12 mouse cellular contexts compared by ENCODE assay signal in the genomic region with DNA sequence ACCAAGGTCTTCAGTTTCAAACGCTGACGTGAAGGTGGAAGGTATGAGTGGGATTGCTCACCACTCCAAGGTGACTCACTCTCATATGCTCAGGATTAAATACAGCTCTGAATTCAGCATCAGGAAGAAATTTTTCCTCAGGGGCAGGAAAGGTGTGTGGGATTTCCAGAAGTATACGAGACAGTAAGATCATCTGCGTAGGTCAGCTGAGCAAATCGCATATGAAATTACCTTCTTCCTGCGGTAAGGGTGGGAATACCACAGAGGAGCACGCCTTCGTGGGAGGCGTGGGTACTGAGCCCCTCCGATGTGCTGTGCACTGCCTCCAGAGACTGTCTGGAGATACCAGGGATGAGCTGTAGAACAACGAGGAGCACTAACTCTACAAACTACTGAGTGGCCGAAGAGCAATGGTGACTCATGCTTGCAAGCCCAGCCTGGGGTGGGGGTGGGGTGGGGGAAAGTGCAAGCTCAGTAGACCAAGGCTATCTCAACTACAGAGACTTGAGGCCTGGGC. TPM values are rescaled to one million over a fixed set of nuclear protein-coding genes. Genes with fewer than 3 reads are reported as not detected.
DNase-seq lines count a peak whose midpoint lies in the region; ATAC-seq and TF ChIP-seq lines count a peak whose summit lies in the region.
"Had no signal": no experiment of that assay in that cellular context is flagged by ENCODE, and none has a peak within 500 bp of the region (broad histone marks: within the 10 kb centered on the region; RNA-seq: fewer than 3 reads in every experiment).

No protein-coding gene starts in this region.

- no peak overlapping the region for H3K4me2 ChIP-seq in liver, embryonic 11.5 days
- H3K4me2 ChIP-seq in liver, postnatal 0 days (ENCODE audit: low read depth, low read length): no peak overlapping the region
- no peak overlapping the region for H3K4me2 ChIP-seq in hindbrain, embryonic 14.5 days (replicated peaks)
- H3K4me2 ChIP-seq: embryonic facial prominence, embryonic 12.5 days had no signal

- H3K9me3 ChIP-seq in heart, embryonic 10.5 days: no peaks in the 10 kb centered on the region
- H3K9me3 ChIP-seq in liver, embryonic 11.5 days (ENCODE audit: control insufficient read depth, low read length): no peaks in the 10 kb centered on the region
- H3K9me3 ChIP-seq in liver, postnatal 0 days (ENCODE audit: low read length): no peaks in the 10 kb centered on the region
- H3K9me3 ChIP-seq in MEL (replicated peaks; ENCODE audit: insufficient read depth, low read length): no peaks in the 10 kb centered on the region
- no peaks in the 10 kb centered on the region for H3K9me3 ChIP-seq in hindbrain, embryonic 14.5 days (ENCODE audit: control insufficient read depth, low read length)
- H3K9me3 ChIP-seq: embryonic facial prominence, embryonic 12.5 days had no signal

- H3K9ac ChIP-seq in liver, embryonic 11.5 days (ENCODE audit: low read depth, low read length): no peak overlapping the region
- H3K9ac ChIP-seq in liver, postnatal 0 days (replicated peaks): no peak overlapping the region
- no peak overlapping the region for H3K9ac ChIP-seq in MEL (ENCODE audit: control insufficient read depth, low read depth, low read length, poor library complexity, severe bottlenecking)
- H3K9ac ChIP-seq in hindbrain, embryonic 14.5 days: no peak overlapping the region
- H3K9ac ChIP-seq: embryonic facial prominence, embryonic 12.5 days had no signal

- no peak for DNase-seq in heart, embryonic 10.5 days (ENCODE audit: low spot score)
- no peak for DNase-seq in heart, postnatal 4 days
- no peak for DNase-seq in liver, embryonic 11.5 days (ENCODE audit: low spot score)
- no peak for DNase-seq in liver, postnatal 0 days
- peak; percentile 36 for DNase-seq in MEL (ENCODE audit: low read depth, low spot score)
- DNase-seq in hindbrain, embryonic 14.5 days (ENCODE audit: low spot score): no peak
- no peak for DNase-seq in urinary bladder, postnatal 10 days (ENCODE audit: low spot score)
- DNase-seq: layer of hippocampus, postnatal 36 days; lung, postnatal 10 days had no signal

- H3K4me1 ChIP-seq in heart, embryonic 10.5 days: peaks cover 42% of the 10 kb centered on the region
- peaks cover 17% of the 10 kb centered on the region for H3K4me1 ChIP-seq in liver, embryonic 11.5 days (replicated peaks; ENCODE audit: control insufficient read depth, insufficient read depth, low read length)
- H3K4me1 ChIP-seq in liver, postnatal 0 days (ENCODE audit: insufficient read depth): peaks cover 11% of the 10 kb centered on the region
- peaks cover 7 to 16% of the 10 kb centered on the region in 2 experiments for H3K4me1 ChIP-seq in MEL (ENCODE audit: control insufficient read depth in 1 of 2, insufficient read depth in 2 of 2, low read length in 2 of 2)
- H3K4me1 ChIP-seq in small intestine, adult 2 months (ENCODE audit: control insufficient read depth, insufficient read depth, insufficient read length, low read length): peaks cover 15% of the 10 kb centered on the region
- H3K4me1 ChIP-seq in hindbrain, embryonic 14.5 days (replicated peaks; ENCODE audit: control insufficient read depth, insufficient read depth, low read length): peaks cover 6% of the 10 kb centered on the region; the same call in 1 of the 2 replicates

- no peaks in the 10 kb centered on the region for H3K27me3 ChIP-seq in heart, embryonic 10.5 days (ENCODE audit: insufficient read depth, poor library complexity, severe bottlenecking)
- H3K27me3 ChIP-seq in liver, embryonic 11.5 days (replicated peaks; ENCODE audit: control insufficient read depth, insufficient read depth, low read length): no peaks in the 10 kb centered on the region
- H3K27me3 ChIP-seq in liver, postnatal 0 days (ENCODE audit: insufficient read depth, low read length): no peaks in the 10 kb centered on the region
- no peaks in the 10 kb centered on the region for H3K27me3 ChIP-seq in MEL (ENCODE audit: control insufficient read depth in 1 of 2, insufficient read depth in 2 of 2, low read length in 2 of 2)
- no peaks in the 10 kb centered on the region for H3K27me3 ChIP-seq in small intestine, adult 2 months (ENCODE audit: control insufficient read depth, insufficient read depth, low read length)
- H3K27me3 ChIP-seq in hindbrain, embryonic 14.5 days (ENCODE audit: control insufficient read depth, insufficient read depth, low read length): no peaks in the 10 kb centered on the region
- H3K27me3 ChIP-seq: embryonic facial prominence, embryonic 12.5 days had no signal

- WGBS in heart, embryonic 10.5 days: 66% methylated on average over 12 of the region's 12 CpGs
- WGBS in liver, embryonic 11.5 days: 73% methylated on average over 12 of the region's 12 CpGs
- 80% methylated on average over 12 of the region's 12 CpGs for WGBS in liver, postnatal 0 days (ENCODE audit: insufficient replicate concordance)
- 72% methylated on average over 12 of the region's 12 CpGs for WGBS in small intestine, adult 2 months
- WGBS in hindbrain, embryonic 14.5 days: 91% methylated on average over 12 of the region's 12 CpGs

- no peak for TF ChIP-seq CTCF in liver, postnatal 0 days (IDR thresholded peaks at IDR 0.05; ENCODE audit: low read depth)
- no peak for TF ChIP-seq CTCF in MEL (IDR thresholded peaks at IDR 0.05 in 2 of 3, conservative IDR thresholded peaks at IDR 0.05 in 1 of 3; ENCODE audit: control insufficient read depth in 1 of 3, insufficient read depth in 1 of 3, low read depth in 2 of 3, low read length in 3 of 3, poor library complexity in 1 of 3, severe bottlenecking in 1 of 3)
- TF ChIP-seq CTCF in small intestine, adult 2 months (IDR thresholded peaks at IDR 0.05; ENCODE audit: extremely low read depth, insufficient read length, insufficient replicate concordance, low read depth, low read length): no peak

- no peak overlapping the region for H3K4me3 ChIP-seq in heart, embryonic 10.5 days
- no peak overlapping the region for H3K4me3 ChIP-seq in liver, embryonic 11.5 days (ENCODE audit: low read depth, low read length)
- H3K4me3 ChIP-seq in liver, postnatal 0 days (ENCODE audit: low read depth, low read length): no peak overlapping the region
- H3K4me3 ChIP-seq in MEL (ENCODE audit: control insufficient read depth in 1 of 2, insufficient read depth in 1 of 2, low read depth in 2 of 2, low read length in 2 of 2): no peak overlapping the region
- H3K4me3 ChIP-seq in small intestine, adult 2 months (ENCODE audit: low read depth, low read length): no peak overlapping the region
- H3K4me3 ChIP-seq in hindbrain, embryonic 14.5 days (replicated peaks; ENCODE audit: low read length): no peak overlapping the region
- H3K4me3 ChIP-seq: embryonic facial prominence, embryonic 12.5 days had no signal

- no peak for TF ChIP-seq POLR2A in MEL (IDR thresholded peaks at IDR 0.05; ENCODE audit: control insufficient read depth in 1 of 2, insufficient read depth in 1 of 2, low read depth in 1 of 2, low read length in 2 of 2, poor library complexity in 1 of 2)
- no peak for TF ChIP-seq POLR2A in small intestine, adult 2 months (IDR thresholded peaks at IDR 0.05; ENCODE audit: low read depth, low read length)

- no peaks in the 10 kb centered on the region; the same call in 1 of the 2 replicates for H3K79me2 ChIP-seq in MEL (ENCODE audit: control insufficient read depth, insufficient read depth, low read length, poor library complexity)

- no peak for TF ChIP-seq RAD21 in MEL (IDR thresholded peaks at IDR 0.05; ENCODE audit: low read depth, low read length)

- peak overlapping the region; percentile 73 for H3K27ac ChIP-seq in heart, embryonic 10.5 days
- no peak overlapping the region for H3K27ac ChIP-seq in liver, embryonic 11.5 days (ENCODE audit: low read depth, low read length)
- no peak overlapping the region for H3K27ac ChIP-seq in liver, postnatal 0 days (ENCODE audit: low read depth)
- no peak overlapping the region for H3K27ac ChIP-seq in MEL (ENCODE audit: control insufficient read depth, low read depth, low read length)
- peak overlapping the region; percentile 58 for H3K27ac ChIP-seq in small intestine, adult 2 months (ENCODE audit: insufficient read depth, low read depth, low read length)
- H3K27ac ChIP-seq in hindbrain, embryonic 14.5 days: no peak overlapping the region
- H3K27ac ChIP-seq: embryonic facial prominence, embryonic 12.5 days had no signal

- peaks cover 18% of the 10 kb centered on the region for H3K36me3 ChIP-seq in heart, embryonic 10.5 days
- peaks cover 7% of the 10 kb centered on the region; the same call in 1 of the 2 replicates for H3K36me3 ChIP-seq in liver, embryonic 11.5 days (ENCODE audit: control insufficient read depth, insufficient read depth, low read length)
- H3K36me3 ChIP-seq in liver, postnatal 0 days (replicated peaks; ENCODE audit: insufficient read depth, low read length): no peaks in the 10 kb centered on the region
- peaks cover 0 to 27% of the 10 kb centered on the region in 2 experiments; a peak in 2 of 4 replicates for H3K36me3 ChIP-seq in MEL (ENCODE audit: control insufficient read depth in 1 of 2, insufficient read depth in 2 of 2, low read length in 2 of 2)
- H3K36me3 ChIP-seq in small intestine, adult 2 months (ENCODE audit: control insufficient read depth, insufficient read depth, low read length): no peaks in the 10 kb centered on the region
- no peaks in the 10 kb centered on the region for H3K36me3 ChIP-seq in hindbrain, embryonic 14.5 days (replicated peaks; ENCODE audit: control insufficient read depth, insufficient read depth)

- no peak for TF ChIP-seq EP300 in liver, postnatal 0 days (IDR thresholded peaks at IDR 0.05; ENCODE audit: low read depth)
- TF ChIP-seq EP300 in MEL (IDR thresholded peaks at IDR 0.05; ENCODE audit: low read depth in 1 of 2, low read length in 2 of 2): no peak

- ATAC-seq in liver, embryonic 11.5 days (replicated peaks; ENCODE audit: low FRiP score): peak; percentile 60
- no peak for ATAC-seq in liver, postnatal 0 days
- no peak for ATAC-seq in hindbrain, embryonic 14.5 days (ENCODE audit: low FRiP score)
- ATAC-seq: CD4-positive, CD25-positive, alpha-beta regulatory T cell, adult 4 months had no signal

TF ChIP-seq in MEL, 35 proteins besides CTCF, POLR2A, EP300 and RAD21 (continues in another document):
- TF ChIP-seq RCOR1 (IDR thresholded peaks at IDR 0.05; ENCODE audit: low read depth, low read length) (no peak), MAZ (IDR thresholded peaks at IDR 0.05; ENCODE audit: low read depth, low read length) (no peak), TBP (IDR thresholded peaks at IDR 0.05; ENCODE audit: low read depth, low read length) (no peak)

RNA-seq across cellular contexts. Expression of gene Gab1, which starts 22.4 kb away (rescaled TPM):
- polyA plus RNA-seq in heart, embryonic 10.5 days (2016; fragmentation: Nextera tagmentation; extraction: Ambion mirVana): 24.8 and 37.6 TPM in 2 replicates
- total RNA-seq in heart, postnatal 4 days (2021): 10 to 100 TPM; 52.2 to 58.7 TPM
- polyA plus RNA-seq in liver, embryonic 11.5 days (2014; fragmentation: Nextera tagmentation; extraction: Ambion mirVana): 19.5 and 20.6 TPM in 2 replicates
- 3.8 and 3.9 TPM in 2 replicates for polyA plus RNA-seq in liver, postnatal 0 days (2015; fragmentation: Nextera tagmentation; extraction: Ambion mirVana)
- 3.8 and 4.0 TPM in 2 replicates for total RNA-seq in MEL (2012; rRNA removed)
- polyA plus RNA-seq in MEL (2012; ENCODE audit: insufficient read depth in 1 of 2, insufficient read length in 2 of 2, low read depth in 1 of 2, low replicate concordance in 2 of 2, missing spikeins in 1 of 2): 1 to 10 TPM in 1 of 2 experiments, not detected in 1; 8.1 TPM
- 6.1 and 13.6 TPM in 2 replicates for polyA plus RNA-seq in small intestine, adult 2 months (2012; rRNA removed)
- 16.3 and 16.6 TPM in 2 replicates for polyA plus RNA-seq in hindbrain, embryonic 14.5 days (2014; fragmentation: Nextera tagmentation; extraction: Ambion mirVana)
- polyA plus RNA-seq: CD4-positive, CD25-positive, alpha-beta regulatory T cell, adult 4 months had no signal

Comparison
In these comparisons a context has a peak if more than half of its experiments do, and no peak if none do; other contexts are left out.
1. H3K27ac ChIP-seq: peak in heart, embryonic 10.5 days (single experiment) and small intestine, adult 2 months (single experiment); none in liver, embryonic 11.5 days (single experiment), liver, postnatal 0 days (single experiment), MEL (single experiment) and hindbrain, embryonic 14.5 days (single experiment).